In the genomic region with DNA sequence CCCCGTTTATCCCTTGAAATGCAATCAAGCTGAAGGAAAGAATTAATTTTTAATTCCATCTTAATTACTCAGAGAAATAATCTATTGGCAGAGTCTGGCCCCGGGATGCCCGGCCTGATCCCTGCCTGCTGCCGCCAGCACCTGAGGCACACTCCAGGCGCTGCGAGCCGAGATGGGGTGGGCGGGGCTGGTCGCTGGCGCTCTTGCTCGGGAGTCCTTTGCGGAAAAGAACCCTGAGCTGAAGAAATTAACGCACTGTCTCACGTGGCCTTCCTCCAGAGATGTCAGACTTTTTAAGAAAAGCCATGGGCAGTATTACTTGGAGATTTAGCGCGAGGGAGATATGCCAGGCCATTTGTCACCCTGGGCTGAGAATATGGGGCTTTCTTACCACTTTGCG, we compare ENCODE assay signal across 10 mouse cellular contexts. TPM values are rescaled to one million over a fixed set of nuclear protein-coding genes. Genes with fewer than 3 reads are reported as not detected.
DNase-seq lines count a peak whose midpoint lies in the region; ATAC-seq lines count a peak whose summit lies in the region.
"Had no signal": no experiment of that assay in that cellular context is flagged by ENCODE, and none has a peak within 500 bp of the region (broad histone marks: within the 10 kb centered on the region; RNA-seq: fewer than 3 reads in every experiment).

No protein-coding gene starts in this region.

- H3K9ac ChIP-seq in forebrain, embryonic 16.5 days (replicated peaks; ENCODE audit: low read depth, low read length), result no peak overlapping the region; the same call in 1 of the 2 replicates

- H3K36me3 ChIP-seq in forebrain, embryonic 16.5 days (ENCODE audit: control insufficient read depth, insufficient read depth), result no peaks in the 10 kb centered on the region
- no peaks in the 10 kb centered on the region for H3K36me3 ChIP-seq in midbrain, embryonic 10.5 days

- H3K4me3 ChIP-seq in forebrain, embryonic 16.5 days (replicated peaks; ENCODE audit: low read length), result peak overlapping the region; percentile 13; the same call in 1 of the 2 replicates
- peak overlapping the region; percentile 7; the same call in 1 of the 2 replicates for H3K4me3 ChIP-seq in midbrain, embryonic 10.5 days

- H3K9me3 ChIP-seq in forebrain, embryonic 16.5 days (ENCODE audit: control insufficient read depth, low read length), result no peaks in the 10 kb centered on the region
- no peaks in the 10 kb centered on the region; the same call in 1 of the 2 replicates for H3K9me3 ChIP-seq in midbrain, embryonic 10.5 days (replicated peaks)

- H3K27me3 ChIP-seq in forebrain, embryonic 16.5 days (replicated peaks; ENCODE audit: control insufficient read depth, insufficient read depth, low read length), result no peaks in the 10 kb centered on the region
- peaks cover 60% of the 10 kb centered on the region for H3K27me3 ChIP-seq in midbrain, embryonic 10.5 days (ENCODE audit: low read depth, poor library complexity, severe bottlenecking)

- peaks cover 17% of the 10 kb centered on the region for H3K4me1 ChIP-seq in forebrain, embryonic 16.5 days (replicated peaks; ENCODE audit: control insufficient read depth, insufficient read depth, low read length)
- peaks cover 37% of the 10 kb centered on the region for H3K4me1 ChIP-seq in midbrain, embryonic 10.5 days

- 0 out of 2 replicates have a peak, but pooled peaks have one; percentile 43 for ATAC-seq in forebrain, embryonic 16.5 days

- WGBS in forebrain, embryonic 16.5 days, result 3% methylated on average over 17 of the region's 17 CpGs
- WGBS in midbrain, embryonic 10.5 days, result 4% methylated on average over 17 of the region's 17 CpGs

- DNase-seq in adrenal gland, postnatal 14 days, result peak; percentile 13
- DNase-seq in adrenal gland, postnatal 4 days (ENCODE audit: low spot score in 2 of 2), result no peak
- DNase-seq in MN1 (ENCODE audit: low spot score), result peak; percentile 60
- peak; percentile 23 for DNase-seq in midbrain, embryonic 10.5 days (ENCODE audit: low spot score)
- no peak for DNase-seq in adrenal gland, postnatal 25 days
- no peak for DNase-seq in ovary, postnatal 36 days (ENCODE audit: low spot score)
- no peak for DNase-seq in lung, adult 18-20 months
- DNase-seq: heart, postnatal 10 days; kidney, postnatal 14 days had no signal

- peak overlapping the region; percentile 40 for H3K4me2 ChIP-seq in forebrain, embryonic 16.5 days (ENCODE audit: low read length)

- no peak overlapping the region for H3K27ac ChIP-seq in forebrain, embryonic 16.5 days (ENCODE audit: low read length)
- no peak overlapping the region for H3K27ac ChIP-seq in midbrain, embryonic 10.5 days (replicated peaks)

RNA-seq across cellular contexts. Expression of a gene that starts 37.2 kb away (rescaled TPM):
- 7.2 and 8.5 TPM in 2 replicates for total RNA-seq in adrenal gland, postnatal 14 days (2021)
- 10 to 100 TPM; 12.0 to 13.8 TPM for total RNA-seq in adrenal gland, postnatal 4 days (2021)
- polyA plus RNA-seq in forebrain, embryonic 16.5 days (2015; fragmentation: Nextera tagmentation; extraction: Ambion mirVana), result 16.4 and 18.5 TPM in 2 replicates
- polyA plus RNA-seq in midbrain, embryonic 10.5 days (2016; fragmentation: Nextera tagmentation; extraction: Ambion mirVana), result 2.8 TPM in 2 replicates
- total RNA-seq in adrenal gland, postnatal 25 days (2021), result 6.6 and 9.0 TPM in 2 replicates

Comparison
In these comparisons a context has a peak if more than half of its experiments do, and no peak if none do; other contexts are left out.
1. DNase-seq: peak in adrenal gland, postnatal 14 days (single experiment), MN1 (single experiment) and midbrain, embryonic 10.5 days (single experiment); none in adrenal gland, postnatal 4 days (0 of 2), adrenal gland, postnatal 25 days (single experiment), ovary, postnatal 36 days (single experiment) and lung, adult 18-20 months (0 of 2).